11 mouse cellular contexts compared by ENCODE assay signal in the genomic region with DNA sequence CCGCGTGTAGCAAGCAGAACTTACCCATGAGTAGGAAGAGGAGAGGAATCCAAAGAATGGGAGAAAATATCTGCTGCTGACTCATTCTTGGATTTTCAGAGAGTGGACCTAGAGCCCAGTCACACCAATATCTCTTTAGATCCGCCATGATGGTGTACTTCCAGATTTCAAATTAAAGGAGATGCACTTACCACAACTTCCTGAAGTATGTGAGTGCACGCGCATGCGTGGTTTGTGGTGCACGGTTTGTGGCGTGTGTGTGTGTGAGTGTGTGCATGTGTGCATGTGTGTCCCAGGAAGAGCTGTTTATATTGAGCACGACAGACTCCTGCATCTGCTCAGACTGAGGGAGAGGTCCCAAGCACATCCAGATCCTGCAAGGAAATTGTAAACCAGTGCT. TPM values are rescaled to one million over a fixed set of nuclear protein-coding genes. Genes with fewer than 3 reads are reported as not detected.
DNase-seq lines count a peak whose midpoint lies in the region; ATAC-seq and TF ChIP-seq lines count a peak whose summit lies in the region.
"Had no signal": no experiment of that assay in that cellular context is flagged by ENCODE, and none has a peak within 500 bp of the region (broad histone marks: within the 10 kb centered on the region; RNA-seq: fewer than 3 reads in every experiment).

Ly9 (minus strand) TSS at position 235 of the 400 bp plus-strand sequence.

- no peaks in the 10 kb centered on the region for H3K79me2 ChIP-seq in MEL (ENCODE audit: control insufficient read depth, insufficient read depth, low read length, poor library complexity)

- peaks cover 0 to 1% of the 10 kb centered on the region in 2 experiments; a peak in 2 of 4 replicates for H3K27me3 ChIP-seq in MEL (ENCODE audit: control insufficient read depth in 1 of 2, insufficient read depth in 2 of 2, low read length in 2 of 2)
- H3K27me3 ChIP-seq in thymus, adult 2 months (ENCODE audit: control insufficient read depth, insufficient read depth, low read length) = no peaks in the 10 kb centered on the region
- H3K27me3 ChIP-seq: hindbrain, embryonic 15.5 days; lung, embryonic 15.5 days had no signal

- no peaks in the 10 kb centered on the region for H3K9me3 ChIP-seq in MEL (replicated peaks; ENCODE audit: insufficient read depth, low read length)
- H3K9me3 ChIP-seq: hindbrain, embryonic 15.5 days; lung, embryonic 15.5 days had no signal

- DNase-seq in MEL (ENCODE audit: low read depth, low spot score) = no peak
- DNase-seq in thymus, adult 2 months = peak; percentile 76
- no peak for DNase-seq in ovary, adult 18-20 months (ENCODE audit: low spot score)
- DNase-seq in adrenal gland, postnatal 25 days = no peak
- DNase-seq: cerebellum, postnatal 10 days; gastrocnemius, postnatal 36 days had no signal

- 6% methylated on average over 9 of the region's 9 CpGs for WGBS in thymus, adult 2 months

- H3K27ac ChIP-seq in MEL (ENCODE audit: control insufficient read depth, low read depth, low read length) = no peak within 1 kb of the TSS
- H3K27ac ChIP-seq in thymus, adult 2 months (ENCODE audit: control insufficient read depth, insufficient read depth, low read length) = no peak within 1 kb of the TSS
- H3K27ac ChIP-seq: hindbrain, embryonic 15.5 days; lung, embryonic 15.5 days had no signal

- no peak within 1 kb of the TSS for H3K4me3 ChIP-seq in MEL (ENCODE audit: control insufficient read depth in 1 of 2, insufficient read depth in 1 of 2, low read depth in 2 of 2, low read length in 2 of 2)
- H3K4me3 ChIP-seq in thymus, adult 2 months (ENCODE audit: control insufficient read depth, insufficient read depth, low read length) = peak within 1 kb of the TSS; percentile 23
- H3K4me3 ChIP-seq: hindbrain, embryonic 15.5 days; lung, embryonic 15.5 days had no signal

- TF ChIP-seq POLR2A in MEL (IDR thresholded peaks at IDR 0.05; ENCODE audit: control insufficient read depth in 1 of 2, insufficient read depth in 1 of 2, low read depth in 1 of 2, low read length in 2 of 2, poor library complexity in 1 of 2) = no peak
- TF ChIP-seq POLR2A in thymus, adult 2 months (IDR thresholded peaks at IDR 0.05; ENCODE audit: control insufficient read depth, extremely low read depth, insufficient read depth, low read length, poor library complexity) = no peak

- peak; percentile 79 for ATAC-seq in granulocyte monocyte progenitor cell, adult 5-6 weeks (replicated peaks; ENCODE audit: poor library complexity, severe bottlenecking)
- peak; percentile 81 for ATAC-seq in megakaryocyte progenitor cell, adult 5-6 weeks (replicated peaks; ENCODE audit: poor library complexity)
- ATAC-seq in erythroblast, adult 5-6 weeks (replicated peaks; ENCODE audit: low FRiP score, poor library complexity, severe bottlenecking) = no peak

- H3K4me1 ChIP-seq in MEL (ENCODE audit: control insufficient read depth in 1 of 2, insufficient read depth in 2 of 2, low read length in 2 of 2) = no peaks in the 10 kb centered on the region
- no peaks in the 10 kb centered on the region for H3K4me1 ChIP-seq in thymus, adult 2 months (replicated peaks; ENCODE audit: control insufficient read depth, insufficient read depth, low read length)
- H3K4me1 ChIP-seq: hindbrain, embryonic 15.5 days; lung, embryonic 15.5 days had no signal

- H3K36me3 ChIP-seq in MEL (ENCODE audit: control insufficient read depth in 1 of 2, insufficient read depth in 2 of 2, low read length in 2 of 2) = no peaks in the 10 kb centered on the region
- H3K36me3 ChIP-seq in thymus, adult 2 months (ENCODE audit: control insufficient read depth, insufficient read depth, low read length) = no peaks in the 10 kb centered on the region
- H3K36me3 ChIP-seq: hindbrain, embryonic 15.5 days; lung, embryonic 15.5 days had no signal

- TF ChIP-seq CTCF in MEL (IDR thresholded peaks at IDR 0.05 in 2 of 3, conservative IDR thresholded peaks at IDR 0.05 in 1 of 3; ENCODE audit: control insufficient read depth in 1 of 3, insufficient read depth in 1 of 3, low read depth in 2 of 3, low read length in 3 of 3, poor library complexity in 1 of 3, severe bottlenecking in 1 of 3) = no peak
- TF ChIP-seq CTCF in thymus, adult 2 months (IDR thresholded peaks at IDR 0.05; ENCODE audit: borderline replicate concordance, control insufficient read depth, extremely low read depth, insufficient read depth, low read length, poor library complexity) = no peak

- H3K9ac ChIP-seq in MEL (ENCODE audit: control insufficient read depth, low read depth, low read length, poor library complexity, severe bottlenecking) = no peak within 1 kb of the TSS
- H3K9ac ChIP-seq: hindbrain, embryonic 15.5 days; lung, embryonic 15.5 days had no signal

- no peak for TF ChIP-seq EP300 in MEL (IDR thresholded peaks at IDR 0.05; ENCODE audit: low read depth in 1 of 2, low read length in 2 of 2)

- TF ChIP-seq RAD21 in MEL (IDR thresholded peaks at IDR 0.05; ENCODE audit: low read depth, low read length) = no peak

TF ChIP-seq in MEL, 35 proteins besides CTCF, POLR2A, EP300 and RAD21:
- TF ChIP-seq MAZ (IDR thresholded peaks at IDR 0.05; ENCODE audit: low read depth, low read length) (no peak), MYC (IDR thresholded peaks at IDR 0.05; ENCODE audit: low read depth, low read length) (no peak), POLR2AphosphoS5 (IDR thresholded peaks at IDR 0.05; ENCODE audit: borderline replicate concordance, low read depth, low read length) (no peak), NRF1 (IDR thresholded peaks at IDR 0.05; ENCODE audit: insufficient read depth, low read depth, low read length, poor library complexity, severe bottlenecking) (peak; percentile 31; the same call in 1 of the 2 replicates), MYB (IDR thresholded peaks at IDR 0.05; ENCODE audit: low read depth, low read length) (no peak)

RNA-seq across cellular contexts. Expression of gene Ly9, which starts in this region (rescaled TPM):
- not detected in 2 replicates for total RNA-seq in MEL (2012; rRNA removed)
- polyA plus RNA-seq in MEL (2012; ENCODE audit: insufficient read depth in 1 of 2, insufficient read length in 2 of 2, low read depth in 1 of 2, low replicate concordance in 2 of 2, missing spikeins in 1 of 2) = under 1 TPM in 1 of 2 experiments, not detected in 1; 0.25 TPM
- 19.8 and 22.0 TPM in 2 replicates for total RNA-seq in granulocyte monocyte progenitor cell, adult 5-6 weeks (2014; fragmentation: Nextera tagmentation)
- 22.3 and 29.9 TPM in 2 replicates for total RNA-seq in granulocyte monocyte progenitor cell, adult 5-6 weeks (2017)
- total RNA-seq in megakaryocyte progenitor cell, adult 5-6 weeks (2015) = 18.9 and 20.7 TPM in 2 replicates
- 29.4 and 30.0 TPM in 2 replicates for total RNA-seq in megakaryocyte progenitor cell, adult 5-6 weeks (2017)
- 30.6 and 32.0 TPM in 2 replicates for polyA plus RNA-seq in thymus, adult 2 months (2012; rRNA removed)
- total RNA-seq in erythroblast, adult 5-6 weeks (2015; ENCODE audit: low replicate concordance) = 7.1 and 8.8 TPM in 2 replicates
- total RNA-seq in erythroblast, adult 5-6 weeks (2017; ENCODE audit: low replicate concordance) = 5.8 and 10.0 TPM in 2 replicates
- 0.48 and 0.67 TPM in 2 replicates for total RNA-seq in adrenal gland, postnatal 25 days (2021)

Comparison
In these comparisons a context has a peak if more than half of its experiments do, and no peak if none do; other contexts are left out.
1. RNA of gene Ly9 (polyA plus RNA-seq): 30.6 to 32.0 TPM in thymus, adult 2 months; 0.25 TPM in MEL; every median in the first group is over 10 times any median in the second.